11 mouse cellular contexts compared by ENCODE assay signal in the genomic region with DNA sequence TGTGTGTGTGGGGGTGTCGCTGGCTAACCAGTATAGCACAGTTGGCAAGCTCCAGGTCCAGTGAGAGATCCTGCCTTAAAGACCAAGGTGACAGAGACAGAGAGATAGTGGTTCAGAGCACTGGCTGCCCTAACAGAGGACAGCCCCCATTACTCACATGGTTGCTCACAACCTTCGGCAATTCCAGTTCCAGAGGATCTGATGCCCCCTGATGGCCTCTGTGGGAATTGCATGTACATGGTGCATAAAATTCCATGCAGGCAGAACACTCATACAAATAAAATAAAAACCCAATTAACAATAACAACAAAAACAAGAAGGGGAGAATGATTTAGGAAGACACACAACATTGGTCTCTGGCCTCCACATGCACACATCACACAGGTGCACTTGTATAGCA. TPM values are rescaled to one million over a fixed set of nuclear protein-coding genes. Genes with fewer than 3 reads are reported as not detected.
DNase-seq lines count a peak whose midpoint lies in the region; ATAC-seq and TF ChIP-seq lines count a peak whose summit lies in the region.
"Had no signal": no experiment of that assay in that cellular context is flagged by ENCODE, and none has a peak within 500 bp of the region (broad histone marks: within the 10 kb centered on the region; RNA-seq: fewer than 3 reads in every experiment).

No protein-coding gene starts in this region.

- WGBS in heart, adult 2 months = 56% methylated on average over 2 of the region's 2 CpGs
- WGBS in heart, embryonic 11.5 days (ENCODE audit: insufficient replicate concordance) = 60% methylated on average over 2 of the region's 2 CpGs
- WGBS in midbrain, embryonic 14.5 days = 47% methylated on average over 2 of the region's 2 CpGs
- WGBS in midbrain, embryonic 10.5 days = 55% methylated on average over 2 of the region's 2 CpGs
- WGBS in bone marrow, adult 2 months = 41% methylated on average over 2 of the region's 2 CpGs

- peak; percentile 45 for TF ChIP-seq CTCF in heart, adult 2 months (IDR thresholded peaks at IDR 0.05)
- TF ChIP-seq CTCF in bone marrow, adult 2 months (IDR thresholded peaks at IDR 0.05; ENCODE audit: control insufficient read depth, insufficient read depth, low read length) = peak; percentile 29; the same call in 1 of the 2 replicates

- H3K27me3 ChIP-seq in heart, adult 2 months (ENCODE audit: control insufficient read depth, insufficient read depth, low read length) = no peaks in the 10 kb centered on the region
- no peaks in the 10 kb centered on the region; the same call in 1 of the 2 replicates for H3K27me3 ChIP-seq in heart, embryonic 11.5 days (ENCODE audit: control insufficient read depth, insufficient read depth, low read length)
- H3K27me3 ChIP-seq in midbrain, embryonic 14.5 days (ENCODE audit: control insufficient read depth, insufficient read depth, low read length) = no peaks in the 10 kb centered on the region
- H3K27me3 ChIP-seq in midbrain, embryonic 10.5 days (ENCODE audit: low read depth, poor library complexity, severe bottlenecking) = peaks cover 8% of the 10 kb centered on the region; the same call in 1 of the 2 replicates
- H3K27me3 ChIP-seq: lung, embryonic 15.5 days; neural tube, embryonic 12.5 days had no signal

- H3K4me1 ChIP-seq in heart, adult 2 months (ENCODE audit: control insufficient read depth, insufficient read depth, low read length) = no peaks in the 10 kb centered on the region
- H3K4me1 ChIP-seq in heart, embryonic 11.5 days (ENCODE audit: control insufficient read depth, insufficient read depth, low read length) = peaks cover 11% of the 10 kb centered on the region
- H3K4me1 ChIP-seq in midbrain, embryonic 14.5 days (ENCODE audit: control insufficient read depth, insufficient read depth, low read length) = 0 out of 2 replicates have a peak, but pooled peaks cover 3% of the 10 kb centered on the region
- H3K4me1 ChIP-seq in midbrain, embryonic 10.5 days = peaks cover 10% of the 10 kb centered on the region
- no peaks in the 10 kb centered on the region for H3K4me1 ChIP-seq in bone marrow, adult 2 months (ENCODE audit: control insufficient read depth, insufficient read depth, low read length)

- TF ChIP-seq POLR2A in heart, adult 2 months (IDR thresholded peaks at IDR 0.05; ENCODE audit: insufficient read depth, low read depth, low read length) = no peak
- TF ChIP-seq POLR2A in bone marrow, adult 2 months (IDR thresholded peaks at IDR 0.05; ENCODE audit: borderline replicate concordance, control insufficient read depth, low read depth, low read length) = no peak

- no peak for ATAC-seq in heart, embryonic 11.5 days (replicated peaks; ENCODE audit: insufficient number of reproducible peaks, low FRiP score, low TSS enrichment)
- ATAC-seq in midbrain, embryonic 14.5 days (ENCODE audit: low FRiP score, low TSS enrichment) = no peak

- no peaks in the 10 kb centered on the region for H3K9me3 ChIP-seq in heart, embryonic 11.5 days (replicated peaks; ENCODE audit: control insufficient read depth, low read length)
- H3K9me3 ChIP-seq in midbrain, embryonic 14.5 days (ENCODE audit: control insufficient read depth, low read length) = no peaks in the 10 kb centered on the region
- H3K9me3 ChIP-seq in midbrain, embryonic 10.5 days (replicated peaks) = no peaks in the 10 kb centered on the region
- H3K9me3 ChIP-seq: heart, embryonic 12.5 days; lung, embryonic 15.5 days; neural tube, embryonic 12.5 days had no signal

- TF ChIP-seq EP300 in heart, adult 2 months (IDR thresholded peaks at IDR 0.05; ENCODE audit: insufficient read depth, low read depth, low read length) = no peak

- no peak for DNase-seq in heart, adult 2 months
- peak; percentile 47 for DNase-seq in midbrain, embryonic 14.5 days
- DNase-seq in midbrain, embryonic 10.5 days (ENCODE audit: low spot score) = no peak
- DNase-seq in retina, embryonic 14.5 days (ENCODE audit: low spot score) = peak; percentile 52
- no peak for DNase-seq in layer of hippocampus, postnatal 25 days (ENCODE audit: extremely low spot score in 1 of 2, low spot score in 1 of 2)
- no peak for DNase-seq in adrenal gland, postnatal 25 days

- no peak overlapping the region for H3K4me2 ChIP-seq in heart, embryonic 11.5 days
- no peak overlapping the region for H3K4me2 ChIP-seq in midbrain, embryonic 14.5 days (ENCODE audit: low read length)
- H3K4me2 ChIP-seq: heart, embryonic 12.5 days; lung, embryonic 15.5 days; neural tube, embryonic 12.5 days had no signal

- no peaks in the 10 kb centered on the region for H3K36me3 ChIP-seq in heart, adult 2 months (ENCODE audit: control insufficient read depth, insufficient read depth, low read length)
- H3K36me3 ChIP-seq in heart, embryonic 11.5 days (ENCODE audit: control insufficient read depth, insufficient read depth, low read length) = no peaks in the 10 kb centered on the region
- no peaks in the 10 kb centered on the region for H3K36me3 ChIP-seq in midbrain, embryonic 14.5 days (ENCODE audit: control insufficient read depth, insufficient read depth, low read length)
- no peaks in the 10 kb centered on the region for H3K36me3 ChIP-seq in midbrain, embryonic 10.5 days
- H3K36me3 ChIP-seq: heart, embryonic 12.5 days; lung, embryonic 15.5 days; neural tube, embryonic 12.5 days had no signal

- H3K9ac ChIP-seq in heart, adult 2 months (ENCODE audit: low read depth, low read length) = no peak overlapping the region
- no peak overlapping the region for H3K9ac ChIP-seq in heart, embryonic 11.5 days (ENCODE audit: low read depth, low read length)
- no peak overlapping the region for H3K9ac ChIP-seq in midbrain, embryonic 14.5 days (replicated peaks; ENCODE audit: low read length)
- H3K9ac ChIP-seq: heart, embryonic 12.5 days; lung, embryonic 15.5 days; neural tube, embryonic 12.5 days had no signal

- intact Hi-C loops in heart, adult 2 months (cut with DNase I) = no loop called here

- no peak overlapping the region for H3K4me3 ChIP-seq in heart, adult 2 months
- no peak overlapping the region for H3K4me3 ChIP-seq in heart, embryonic 11.5 days (ENCODE audit: low read depth, low read length)
- H3K4me3 ChIP-seq in midbrain, embryonic 14.5 days (replicated peaks; ENCODE audit: low read depth, low read length) = no peak overlapping the region
- H3K4me3 ChIP-seq in midbrain, embryonic 10.5 days = no peak overlapping the region
- no peak overlapping the region for H3K4me3 ChIP-seq in bone marrow, adult 2 months (replicated peaks; ENCODE audit: control insufficient read depth, low read depth, low read length)
- H3K4me3 ChIP-seq: heart, embryonic 12.5 days; lung, embryonic 15.5 days; neural tube, embryonic 12.5 days had no signal

- no peak overlapping the region for H3K27ac ChIP-seq in heart, adult 2 months
- H3K27ac ChIP-seq in heart, embryonic 11.5 days (ENCODE audit: low read depth, low read length) = no peak overlapping the region
- H3K27ac ChIP-seq in midbrain, embryonic 14.5 days (replicated peaks; ENCODE audit: low read depth, low read length) = no peak overlapping the region
- no peak overlapping the region for H3K27ac ChIP-seq in midbrain, embryonic 10.5 days (replicated peaks)
- no peak overlapping the region for H3K27ac ChIP-seq in bone marrow, adult 2 months (ENCODE audit: control insufficient read depth, insufficient read depth, low read depth, low read length, poor library complexity)
- H3K27ac ChIP-seq: lung, embryonic 15.5 days; neural tube, embryonic 12.5 days had no signal

- no peaks in the 10 kb centered on the region for H3K79me2 ChIP-seq in heart, adult 2 months (replicated peaks; ENCODE audit: control insufficient read depth, insufficient read depth, low read length)

RNA-seq across cellular contexts. Expression of gene Gjb5, which starts 12.5 kb away (rescaled TPM):
- under 1 TPM; 0.16 to 0.29 TPM for total RNA-seq in heart, adult 2 months (2021)
- polyA plus RNA-seq in heart, adult 2 months (2012; rRNA removed) = 0.78 and 1.1 TPM in 2 replicates
- polyA plus RNA-seq in heart, embryonic 11.5 days (2014; fragmentation: Nextera tagmentation; extraction: Ambion mirVana) = 0.45 and 0.70 TPM in 2 replicates
- not detected in 2 replicates for polyA plus RNA-seq in midbrain, embryonic 14.5 days (2014; fragmentation: Nextera tagmentation; extraction: Ambion mirVana)
- polyA plus RNA-seq in midbrain, embryonic 10.5 days (2016; fragmentation: Nextera tagmentation; extraction: Ambion mirVana) = 0.27 and 0.98 TPM in 2 replicates
- 1.7 TPM in 1 of 2 replicates, not detected in the other for polyA plus RNA-seq in bone marrow, adult 2 months (2011; ENCODE audit: insufficient read depth, insufficient read length, low replicate concordance, missing spikeins)
- not detected for total RNA-seq in layer of hippocampus, postnatal 25 days (2021)
- total RNA-seq in adrenal gland, postnatal 25 days (2021) = not detected in 2 replicates

RNA-seq across cellular contexts. Expression of gene Gjb4, which starts 16.6 kb away (rescaled TPM):
- total RNA-seq in heart, adult 2 months (2021) = not detected
- 0.12 and 0.14 TPM in 2 replicates for polyA plus RNA-seq in heart, adult 2 months (2012; rRNA removed)
- polyA plus RNA-seq in heart, embryonic 11.5 days (2014; fragmentation: Nextera tagmentation; extraction: Ambion mirVana) = not detected in 2 replicates
- not detected in 2 replicates for polyA plus RNA-seq in midbrain, embryonic 14.5 days (2014; fragmentation: Nextera tagmentation; extraction: Ambion mirVana)
- polyA plus RNA-seq in midbrain, embryonic 10.5 days (2016; fragmentation: Nextera tagmentation; extraction: Ambion mirVana) = 0.10 TPM in 1 of 2 replicates, not detected in the other
- polyA plus RNA-seq in bone marrow, adult 2 months (2011; ENCODE audit: insufficient read depth, insufficient read length, low replicate concordance, missing spikeins) = not detected in 2 replicates
- not detected for total RNA-seq in layer of hippocampus, postnatal 25 days (2021)
- total RNA-seq in adrenal gland, postnatal 25 days (2021) = not detected in 2 replicates
- polyA plus RNA-seq: heart, embryonic 12.5 days; neural tube, embryonic 12.5 days had no signal

RNA-seq across cellular contexts. Expression of gene Gjb3, which starts 39.8 kb away (rescaled TPM):
- not detected for total RNA-seq in heart, adult 2 months (2021)
- polyA plus RNA-seq in heart, adult 2 months (2012; rRNA removed) = 0.25 TPM in 1 of 2 replicates, not detected in the other
- 0.16 and 0.41 TPM in 2 replicates for polyA plus RNA-seq in heart, embryonic 11.5 days (2014; fragmentation: Nextera tagmentation; extraction: Ambion mirVana)
- polyA plus RNA-seq in midbrain, embryonic 14.5 days (2014; fragmentation: Nextera tagmentation; extraction: Ambion mirVana) = 0.18 and 0.38 TPM in 2 replicates
- 1.4 and 3.1 TPM in 2 replicates for polyA plus RNA-seq in midbrain, embryonic 10.5 days (2016; fragmentation: Nextera tagmentation; extraction: Ambion mirVana)
- polyA plus RNA-seq in bone marrow, adult 2 months (2011; ENCODE audit: insufficient read depth, insufficient read length, low replicate concordance, missing spikeins) = 4.3 TPM in 1 of 2 replicates, not detected in the other
- under 1 TPM; 0.37 to 0.59 TPM for total RNA-seq in layer of hippocampus, postnatal 25 days (2021)
- not detected in 2 replicates for total RNA-seq in adrenal gland, postnatal 25 days (2021)
- polyA plus RNA-seq: heart, embryonic 12.5 days had no signal

RNA-seq across cellular contexts. Expression of gene Gja4, which starts 56.6 kb away (rescaled TPM):
- 10 to 100 TPM; 12.2 to 12.4 TPM for total RNA-seq in heart, adult 2 months (2021)
- 25.1 and 28.7 TPM in 2 replicates for polyA plus RNA-seq in heart, adult 2 months (2012; rRNA removed)
- 40.6 and 41.5 TPM in 2 replicates for polyA plus RNA-seq in heart, embryonic 11.5 days (2014; fragmentation: Nextera tagmentation; extraction: Ambion mirVana)
- 15.7 and 24.4 TPM in 2 replicates for polyA plus RNA-seq in midbrain, embryonic 14.5 days (2014; fragmentation: Nextera tagmentation; extraction: Ambion mirVana)
- 17.1 and 20.6 TPM in 2 replicates for polyA plus RNA-seq in midbrain, embryonic 10.5 days (2016; fragmentation: Nextera tagmentation; extraction: Ambion mirVana)
- not detected in 2 replicates for polyA plus RNA-seq in bone marrow, adult 2 months (2011; ENCODE audit: insufficient read depth, insufficient read length, low replicate concordance, missing spikeins)
- total RNA-seq in layer of hippocampus, postnatal 25 days (2021) = 1 to 10 TPM; 3.1 to 3.9 TPM
- total RNA-seq in adrenal gland, postnatal 25 days (2021) = 2.2 and 3.0 TPM in 2 replicates

Comparison
In these comparisons a context has a peak if more than half of its experiments do, and no peak if none do; other contexts are left out.
1. DNase-seq: peak in midbrain, embryonic 14.5 days (single experiment) and retina, embryonic 14.5 days (single experiment); none in heart, adult 2 months (0 of 2), midbrain, embryonic 10.5 days (single experiment), layer of hippocampus, postnatal 25 days (0 of 2) and adrenal gland, postnatal 25 days (single experiment).